Mouse (Mus musculus) stomach, embryonic 14.5 days (tissue): ENCODE measurements at regions not wholly inside any gene's neighbourhood (a gene's known extent, or its start where the extent isn't known, plus 50 kb on each side); places are given as distances from the start of the nearest gene placed in this dataset.

Experiments
- ATAC-seq: fragments of 200-750 bp; cut with Nextera tagmentation; 2 replicates; pipeline ENCODE4 v1.8.0; 2017; ENCODE audit warnings: low read depth, moderate TSS enrichment; ENCODE audit not compliant: insufficient number of reproducible peaks, insufficient read depth, low FRiP score
- H3K27ac ChIP-seq: fragments of 300-500 bp; sonication (generic); 2 replicates; pipeline ENCODE4 v1.5.1; 2014; ENCODE audit warnings: mild to moderate bottlenecking, low read length, moderate library complexity, mixed read lengths
- H3K27me3 ChIP-seq: fragments of 300-500 bp; sonication (generic); 2 replicates; pipeline ENCODE4 v1.6.1; 2014; ENCODE audit warnings: low read length, control low read depth, mixed read lengths; ENCODE audit not compliant: control insufficient read depth, insufficient read depth
- H3K36me3 ChIP-seq: fragments of 300-500 bp; sonication (generic); 2 replicates; pipeline ENCODE4 v1.6.1; 2014; ENCODE audit warnings: mild to moderate bottlenecking, control low read depth, low read length, moderate library complexity, mixed read lengths; ENCODE audit not compliant: control insufficient read depth, insufficient read depth
- H3K4me1 ChIP-seq: fragments of 300-500 bp; sonication (generic); 2 replicates; pipeline ENCODE4 v1.6.1; 2014; ENCODE audit warnings: low read length, control low read depth, mixed read lengths; ENCODE audit not compliant: control insufficient read depth, insufficient read depth
- H3K4me2 ChIP-seq: fragments of 300-500 bp; sonication (generic); replicated peaks from 2 replicates; pipeline ENCODE4 v1.6.1; 2014; ENCODE audit warnings: low read depth, low read length, control low read depth
- H3K4me3 ChIP-seq: fragments of 300-500 bp; sonication (generic); 2 replicates; pipeline ENCODE4 v1.5.1; 2014; ENCODE audit warnings: low read depth, low read length, control low read depth
- H3K9ac ChIP-seq: fragments of 300-500 bp; sonication (generic); replicated peaks from 2 replicates; pipeline ENCODE4 v1.6.1; 2014; ENCODE audit warnings: low read depth, mild to moderate bottlenecking, control low read depth, low read length, moderate library complexity, mixed read lengths
- H3K9me3 ChIP-seq: fragments of 300-500 bp; sonication (generic); 2 replicates; pipeline ENCODE4 v1.6.1; 2016; ENCODE audit warnings: low read depth, low read length, control low read depth; ENCODE audit not compliant: control insufficient read depth
- WGBS: fragments of 180-500 bp; shearing (Covaris S2); extraction: QIAGEN DNeasy Blood & Tissue Kit; methylation state at CpG from one replicate; pipeline ENCODE4 v1.1.7; 2014; 5-methylcytosine and 5-hydroxymethylcytosine counted together

GRCm38 (mm10) chr10:109607121-109607520 is 596.3 kb upstream of the Syt1 start:
- WGBS: 57% methylated on average over 5 of the region's 5 CpGs
- H3K4me3 ChIP-seq: no peak overlapping the region
- ATAC-seq: no peak
- no peaks in the 10 kb centered on the region for H3K27me3 ChIP-seq
- no peaks in the 10 kb centered on the region for H3K9me3 ChIP-seq
- no peaks in the 10 kb centered on the region for H3K4me1 ChIP-seq
- H3K4me2 ChIP-seq: no peak overlapping the region
- H3K36me3 ChIP-seq: no peaks in the 10 kb centered on the region
- no peak overlapping the region for H3K27ac ChIP-seq
- H3K9ac ChIP-seq: no peak overlapping the region

- WGBS: 89% methylated on average over 3 of the region's 3 CpGs
Observed at GRCm38 (mm10) chr10:109603241-109603640, 592.5 kb upstream of the Syt1 start.

GRCm38 (mm10) chr10:109598604-109599003 is 587.8 kb upstream of the Syt1 start:
- H3K9ac ChIP-seq: no peak overlapping the region
- no peak for ATAC-seq
- no peak overlapping the region for H3K27ac ChIP-seq
- H3K36me3 ChIP-seq: no peaks in the 10 kb centered on the region
- no peaks in the 10 kb centered on the region for H3K27me3 ChIP-seq
- WGBS: 75% methylated on average over 3 of the region's 3 CpGs
- no peak overlapping the region for H3K4me3 ChIP-seq
- no peak overlapping the region for H3K4me2 ChIP-seq
- no peaks in the 10 kb centered on the region for H3K9me3 ChIP-seq
- no peaks in the 10 kb centered on the region for H3K4me1 ChIP-seq

More at GRCm38 (mm10) chr10:109603241-109603640, 592.5 kb upstream of the Syt1 start:
- no peaks in the 10 kb centered on the region for H3K36me3 ChIP-seq
- H3K9ac ChIP-seq: no peak overlapping the region
- H3K9me3 ChIP-seq: no peaks in the 10 kb centered on the region
- no peak overlapping the region for H3K27ac ChIP-seq
- ATAC-seq: no peak
- no peaks in the 10 kb centered on the region for H3K4me1 ChIP-seq
- no peak overlapping the region for H3K4me2 ChIP-seq
- no peaks in the 10 kb centered on the region for H3K27me3 ChIP-seq
- H3K4me3 ChIP-seq: no peak overlapping the region

- Histone ChIP-seq H3K4me3 (no peak overlapping the region), H3K4me1 (no peaks in the 10 kb centered on the region), H3K9ac (no peak overlapping the region), H3K4me2 (no peak overlapping the region), H3K27me3 (no peaks in the 10 kb centered on the region), H3K27ac (no peak overlapping the region), H3K9me3 (no peaks in the 10 kb centered on the region), H3K36me3 (no peaks in the 10 kb centered on the region)
- no peak for ATAC-seq
- WGBS: 92% methylated on average over 4 of the region's 4 CpGs
Observed at GRCm38 (mm10) chr10:109573200-109573599, 562.4 kb upstream of the Syt1 start.

GRCm38 (mm10) chr10:109569798-109570197 is 559.0 kb upstream of the Syt1 start:
- H3K4me3 ChIP-seq: no peak overlapping the region
- H3K27me3 ChIP-seq: no peaks in the 10 kb centered on the region
- no peak for ATAC-seq
- H3K9me3 ChIP-seq: no peaks in the 10 kb centered on the region
- H3K36me3 ChIP-seq: no peaks in the 10 kb centered on the region
- WGBS: 93% methylated on average over 2 of the region's 2 CpGs
- H3K4me1 ChIP-seq: no peaks in the 10 kb centered on the region
- no peak overlapping the region for H3K27ac ChIP-seq
- no peak overlapping the region for H3K9ac ChIP-seq
- H3K4me2 ChIP-seq: no peak overlapping the region

GRCm38 (mm10) chr10:109566675-109567074 is 555.9 kb upstream of the Syt1 start:
- H3K27me3 ChIP-seq: no peaks in the 10 kb centered on the region
- no peaks in the 10 kb centered on the region for H3K36me3 ChIP-seq
- no peak for ATAC-seq
- no peak overlapping the region for H3K9ac ChIP-seq
- no peak overlapping the region for H3K4me3 ChIP-seq
- H3K4me2 ChIP-seq: no peak overlapping the region
- WGBS: 80% methylated on average over 2 of the region's 2 CpGs
- no peak overlapping the region for H3K27ac ChIP-seq
- no peaks in the 10 kb centered on the region for H3K9me3 ChIP-seq
- no peaks in the 10 kb centered on the region for H3K4me1 ChIP-seq

- no peak overlapping the region for H3K4me2 ChIP-seq
- H3K27ac ChIP-seq: no peak overlapping the region
- H3K36me3 ChIP-seq: no peaks in the 10 kb centered on the region
- no peaks in the 10 kb centered on the region for H3K9me3 ChIP-seq
- no peaks in the 10 kb centered on the region for H3K4me1 ChIP-seq
- no peak overlapping the region for H3K4me3 ChIP-seq
- no peaks in the 10 kb centered on the region for H3K27me3 ChIP-seq
- no peak overlapping the region for H3K9ac ChIP-seq
- 69% methylated on average over 2 of the region's 2 CpGs for WGBS
- ATAC-seq: no peak
Observed at GRCm38 (mm10) chr10:109561638-109562037, 550.9 kb upstream of the Syt1 start.

- Histone ChIP-seq H3K4me1 (no peaks in the 10 kb centered on the region), H3K27me3 (no peaks in the 10 kb centered on the region), H3K27ac (no peak overlapping the region), H3K9ac (no peak overlapping the region), H3K4me3 (no peak overlapping the region), H3K4me2 (no peak overlapping the region), H3K9me3 (no peaks in the 10 kb centered on the region), H3K36me3 (no peaks in the 10 kb centered on the region)
- no peak for ATAC-seq
- WGBS: 13% methylated on average over 1 of the region's 1 CpGs
Observed at GRCm38 (mm10) chr10:109561094-109561493, 550.3 kb upstream of the Syt1 start.

GRCm38 (mm10) chr10:109543301-109543700 is 532.5 kb upstream of the Syt1 start:
- H3K4me2 ChIP-seq: no peak overlapping the region
- H3K4me3 ChIP-seq: no peak overlapping the region
- H3K4me1 ChIP-seq: no peaks in the 10 kb centered on the region
- WGBS: 85% methylated on average over 1 of the region's 1 CpGs
- no peaks in the 10 kb centered on the region for H3K36me3 ChIP-seq
- H3K27me3 ChIP-seq: no peaks in the 10 kb centered on the region
- H3K27ac ChIP-seq: no peak overlapping the region
- no peak overlapping the region for H3K9ac ChIP-seq
- no peak for ATAC-seq
- H3K9me3 ChIP-seq: no peaks in the 10 kb centered on the region
